Mouse (Mus musculus) T-helper 1 cell (primary cell): ENCODE results near the gene Fbxo4.

ENCODE experiments used
- in situ Hi-C: fragments of 300-600 bp; cut with MboI, MseI; formaldehyde crosslinking; loops from one replicate; pipeline ENCODE4 v1.15.1; 2025; ENCODE audit warnings: high pct_unique_total_duplicates

Fbxo4 gene

GRCm38 (mm10) chr15:3979061-3979848 is at the start of gene Fbxo4:
Gene Fbxo4 (minus strand): TSS chr15:3979573.
- in situ Hi-C loops = no loop called here

GRCm38 (mm10) chr15:4028960-4029359 is 49.6 kb upstream of the Fbxo4 start:
- in situ Hi-C loops = loop anchor here (25.0 kb wide), 1 partner anchor 1083 kb away; the partner anchor contains the start of genes Card6 and Rpl37

DNA sequence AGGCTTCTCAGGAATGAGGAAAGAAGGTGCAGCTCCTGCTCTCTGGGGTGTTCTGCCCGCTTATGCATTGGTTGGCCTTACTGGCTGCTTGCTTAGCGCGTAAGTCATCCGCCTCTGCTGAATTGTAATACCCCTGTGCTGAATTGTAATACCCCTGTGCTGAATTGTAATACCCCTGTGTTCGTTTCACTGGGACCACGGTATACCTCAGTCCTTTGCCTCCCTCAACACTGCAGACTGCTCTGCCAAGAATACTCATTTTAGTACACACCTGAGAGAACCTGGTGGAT is 49.0 kb upstream of the Fbxo4 start:
- in situ Hi-C loops = loop anchor here (25.0 kb wide), 1 partner anchor 1084 kb away; the partner anchor contains the start of genes Card6 and Rpl37

GRCm38 (mm10) chr15:4027671-4028410 is 48.5 kb upstream of the Fbxo4 start:
- in situ Hi-C loops = loop anchor here (25.0 kb wide), 1 partner anchor 1084 kb away; the partner anchor contains the start of genes Card6 and Rpl37

- in situ Hi-C loops = loop anchor here (25.0 kb wide), 1 partner anchor 1085 kb away; the partner anchor contains the start of genes Card6 and Rpl37
Measured at GRCm38 (mm10) chr15:4026831-4027584, 47.6 kb upstream of the Fbxo4 start.

GRCm38 (mm10) chr15:4026231-4026773 is 46.9 kb upstream of the Fbxo4 start, which contains the start of gene Oxct1:
Gene Oxct1 (plus strand): TSS chr15:4026383.
- in situ Hi-C loops = loop anchor here (25.0 kb wide), 1 partner anchor 1086 kb away; the partner anchor contains the start of genes Card6 and Rpl37

DNA sequence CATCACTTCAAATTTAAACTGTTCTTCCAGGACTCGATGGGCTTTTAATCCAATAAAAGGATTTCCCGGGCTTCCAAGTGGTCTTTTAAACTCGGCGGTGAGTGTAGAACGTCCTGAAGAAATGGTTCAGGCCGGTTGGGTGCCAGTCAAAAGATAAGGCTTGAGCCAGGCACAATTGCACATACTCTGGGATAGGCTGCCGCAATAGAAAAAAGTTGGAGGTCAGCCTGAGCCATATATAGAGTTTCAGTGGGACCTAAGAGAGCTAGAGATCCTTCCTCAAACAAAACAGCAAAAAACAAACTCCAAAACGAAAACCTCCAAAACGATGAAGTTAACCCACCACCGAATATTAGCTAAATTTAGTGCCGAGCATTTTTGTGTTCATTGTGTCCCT is 46.1 kb upstream of the Fbxo4 start:
- in situ Hi-C loops = loop anchor here (25.0 kb wide), 1 partner anchor 1087 kb away; the partner anchor contains the start of genes Card6 and Rpl37

GRCm38 (mm10) chr15:4024726-4025507 is 45.5 kb upstream of the Fbxo4 start:
- in situ Hi-C loops = loop anchor here (25.0 kb wide), 1 partner anchor 1087 kb away; the partner anchor contains the start of genes Card6 and Rpl37

- in situ Hi-C loops = no loop called here
Measured at GRCm38 (mm10) chr15:4023747-4024146, 44.4 kb upstream of the Fbxo4 start.

GRCm38 (mm10) chr15:4020711-4021110 is 41.3 kb upstream of the Fbxo4 start:
- in situ Hi-C loops = no loop called here

GRCm38 (mm10) chr15:4013873-4014272 is 34.5 kb upstream of the Fbxo4 start:
- in situ Hi-C loops = no loop called here

DNA sequence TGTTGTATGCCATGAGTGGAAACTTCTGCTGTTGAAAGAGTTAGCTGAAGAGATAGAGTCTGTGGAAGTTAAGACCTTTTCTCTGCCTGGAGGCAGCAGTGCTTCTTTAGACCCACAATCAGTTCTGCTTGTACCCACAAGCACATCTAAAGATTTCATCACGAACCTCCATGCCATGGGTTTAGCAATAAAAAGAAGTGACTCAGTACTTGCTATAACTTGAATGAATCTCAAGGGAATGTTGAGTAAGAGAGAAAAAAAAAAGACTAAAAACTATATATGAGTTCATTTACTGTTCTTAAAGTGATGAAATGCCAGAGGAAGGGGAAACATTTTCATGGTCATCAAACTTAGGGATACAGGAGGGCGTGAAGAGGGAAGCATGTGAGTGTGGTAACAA is 21.2 kb upstream of the Fbxo4 start:
- in situ Hi-C loops = no loop called here

GRCm38 (mm10) chr15:3999144-3999543 is 19.8 kb upstream of the Fbxo4 start:
- in situ Hi-C loops = loop anchor here (5.0 kb wide), 1 partner anchor 38 kb away; no protein-coding TSS in a partner anchor

GRCm38 (mm10) chr15:3996267-3997010 is 17.1 kb upstream of the Fbxo4 start:
- in situ Hi-C loops = loop anchor here (5.0 kb wide), 1 partner anchor 41 kb away; no protein-coding TSS in a partner anchor

DNA sequence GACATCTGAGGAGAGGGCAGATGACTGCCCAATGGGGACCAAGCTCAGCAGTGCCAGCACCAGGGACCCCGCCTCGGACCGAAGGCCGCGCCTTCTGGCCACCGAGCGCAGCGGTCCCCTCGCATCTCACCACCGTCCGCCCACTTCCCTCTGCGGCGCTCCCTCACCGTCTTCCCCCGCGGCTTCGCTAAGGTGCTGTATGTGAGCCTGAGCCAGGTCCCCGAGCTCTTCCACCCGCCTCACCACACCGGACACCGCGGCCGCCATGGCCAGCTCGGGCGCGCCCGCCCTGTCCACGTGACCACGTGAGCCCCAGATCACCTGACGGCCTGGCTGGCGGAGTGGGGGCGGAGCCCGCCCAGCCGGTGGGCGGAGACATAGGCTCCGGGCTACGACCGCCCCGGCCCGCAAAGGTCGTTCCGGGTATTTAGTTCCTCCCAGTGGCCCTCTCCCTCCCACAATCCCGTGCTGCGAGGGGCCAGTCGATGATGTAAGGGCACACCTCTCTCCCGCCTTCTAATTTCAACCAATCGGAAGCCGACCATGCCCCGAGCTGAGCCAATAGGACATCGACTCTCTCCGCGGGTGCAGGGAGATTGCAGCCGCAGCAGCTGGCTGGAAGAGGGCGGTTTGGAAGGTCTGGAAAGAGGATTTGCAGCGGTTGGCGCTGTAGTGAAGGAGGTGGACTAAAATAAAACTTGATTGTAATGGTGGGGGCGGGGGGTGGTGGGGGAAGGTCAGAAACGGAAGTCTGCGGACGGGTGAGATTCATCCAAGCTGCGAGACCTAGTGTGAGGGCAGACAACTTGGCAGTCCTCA is 16.3 kb upstream of the Fbxo4 start, which contains the start of gene AW549877:
Gene AW549877 (minus strand): TSS at position 297 of the 819 bp plus-strand sequence.
- in situ Hi-C loops = loop anchor here (5.0 kb wide), 1 partner anchor 42 kb away; no protein-coding TSS in a partner anchor

DNA sequence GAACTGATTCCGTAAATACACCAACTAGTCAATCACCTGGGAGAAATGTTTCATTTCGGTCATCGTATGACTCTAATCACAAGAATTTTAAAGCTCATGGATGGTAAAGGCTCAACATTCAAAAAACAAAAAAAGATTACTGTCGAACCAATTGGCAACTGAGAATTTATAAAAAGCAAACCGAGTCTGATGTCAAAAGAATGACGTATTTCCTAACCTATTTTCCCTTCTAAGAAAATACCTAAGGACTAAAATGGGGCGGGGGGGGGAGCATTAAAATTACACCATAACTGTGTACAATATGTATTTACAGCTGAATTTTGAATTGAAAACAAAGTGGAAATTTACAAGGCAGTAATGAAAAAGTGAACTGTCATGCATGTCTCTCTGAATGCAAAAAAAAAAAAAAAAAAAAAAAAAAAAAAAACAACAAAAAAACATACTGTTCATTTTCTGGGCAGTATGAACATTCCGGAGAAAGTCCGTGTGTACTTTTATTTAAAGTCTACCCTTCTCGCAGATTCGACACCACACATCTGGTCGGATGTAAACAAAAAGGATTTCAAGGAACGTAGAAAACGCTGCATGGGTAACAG is 15.6 kb upstream of the Fbxo4 start:
- in situ Hi-C loops = loop anchor here (5.0 kb wide), 1 partner anchor 42 kb away; no protein-coding TSS in a partner anchor

- in situ Hi-C loops = no loop called here
Measured at GRCm38 (mm10) chr15:3987981-3988380, 8.6 kb upstream of the Fbxo4 start.

DNA sequence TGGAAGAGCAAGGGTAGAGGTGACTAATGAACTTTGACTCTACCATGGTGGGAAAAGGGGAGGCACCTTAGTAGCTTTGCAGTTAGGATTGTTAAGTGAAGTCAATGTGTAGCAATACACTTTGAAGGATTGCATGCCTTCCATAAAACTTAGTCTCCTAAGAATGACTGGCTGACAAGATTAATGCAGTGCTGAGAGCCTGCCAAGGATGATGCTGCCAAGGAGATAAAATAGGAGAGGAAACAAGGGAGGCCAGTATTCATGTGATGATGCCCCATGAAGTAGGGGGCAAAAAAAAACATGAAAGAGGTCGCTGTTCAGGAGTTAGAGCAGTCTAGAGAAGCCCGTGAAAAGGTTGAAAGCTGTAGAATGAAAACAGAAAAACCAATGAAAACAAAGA is 5.5 kb upstream of the Fbxo4 start:
- in situ Hi-C loops = no loop called here
